Mouse (Mus musculus) bone marrow macrophage, adult 2 months (primary cell): ENCODE results near the gene Aldh8a1. TPM values are rescaled to one million over a fixed set of nuclear protein-coding genes. Genes with fewer than 3 reads are reported as not detected.
A peak's percentile ranks its signal among the peaks of the same experiment; 100 is the strongest.

ENCODE experiments used
- H3K27ac ChIP-seq: 2 replicates; pipeline ENCODE4 v1.5.1; 2012; ENCODE audit warnings: low read depth, low read length; ENCODE audit not compliant: insufficient read depth
- H3K4me1 ChIP-seq: 2 replicates; pipeline ENCODE4 v1.6.1; 2012; ENCODE audit warnings: low read length; ENCODE audit not compliant: control insufficient read depth, insufficient read depth
- H3K4me3 ChIP-seq: 2 replicates; pipeline ENCODE4 v1.5.1; 2012; ENCODE audit warnings: mild to moderate bottlenecking, low read length, moderate library complexity; ENCODE audit not compliant: insufficient read depth
- CTCF ChIP-seq: IDR thresholded peaks from 2 replicates; pipeline ENCODE4 v1.5.1; 2012; ENCODE audit warnings: low read depth, mild to moderate bottlenecking, low read length, moderate library complexity
- POLR2A ChIP-seq: IDR thresholded peaks from 2 replicates; pipeline ENCODE4 v1.6.1; 2012; ENCODE audit warnings: mild to moderate bottlenecking, low read depth, low read length, borderline replicate concordance
- polyA plus RNA-seq: library from polyadenylated mRNA; stranded (reverse); fragments of >200 nt; gene quantifications from 2 replicates; pipeline ENCODE4 v1.2.4, GENCODE M21; 2012; ENCODE audit not compliant: missing spikeins, insufficient read depth, insufficient read length

Gene Aldh8a1
- polyA plus RNA-seq: not detected in 2 replicates

GRCm38 (mm10) chr10:21376682-21377473 is at the start of gene Aldh8a1:
Aldh8a1 (plus strand) TSS chr10:21377291.
- no peak for TF ChIP-seq CTCF
- TF ChIP-seq POLR2A: no peak
- peaks cover 8% of the 10 kb centered on the region for H3K4me1 ChIP-seq
- H3K4me3 ChIP-seq: no peak within 1 kb of the TSS
- peak within 1 kb of the TSS; percentile 31; the same call in 1 of the 2 replicates for H3K27ac ChIP-seq

- H3K4me1 ChIP-seq: peaks cover 4% of the 10 kb centered on the region
- no peak overlapping the region for H3K27ac ChIP-seq
- no peak overlapping the region for H3K4me3 ChIP-seq
- TF ChIP-seq POLR2A: no peak
- TF ChIP-seq CTCF: no peak
Measured at GRCm38 (mm10) chr10:21327605-21328135, 49.4 kb upstream of the Aldh8a1 start.

- H3K4me1 ChIP-seq: no peaks in the 10 kb centered on the region
- H3K4me3 ChIP-seq: no peak overlapping the region
- no peak overlapping the region for H3K27ac ChIP-seq
- TF ChIP-seq POLR2A: no peak
Measured at GRCm38 (mm10) chr10:21334349-21335105, 42.6 kb upstream of the Aldh8a1 start.

GRCm38 (mm10) chr10:21335534-21335933 is 41.6 kb upstream of the Aldh8a1 start:
- no peaks in the 10 kb centered on the region for H3K4me1 ChIP-seq
- TF ChIP-seq POLR2A (no peak), CTCF (no peak)
- H3K4me3 ChIP-seq: no peak overlapping the region
- H3K27ac ChIP-seq: no peak overlapping the region

GRCm38 (mm10) chr10:21337191-21337590 is 39.9 kb upstream of the Aldh8a1 start:
- Histone ChIP-seq H3K27ac (no peak overlapping the region), H3K4me3 (no peak overlapping the region), H3K4me1 (no peaks in the 10 kb centered on the region)
- TF ChIP-seq CTCF (no peak), POLR2A (no peak)

DNA sequence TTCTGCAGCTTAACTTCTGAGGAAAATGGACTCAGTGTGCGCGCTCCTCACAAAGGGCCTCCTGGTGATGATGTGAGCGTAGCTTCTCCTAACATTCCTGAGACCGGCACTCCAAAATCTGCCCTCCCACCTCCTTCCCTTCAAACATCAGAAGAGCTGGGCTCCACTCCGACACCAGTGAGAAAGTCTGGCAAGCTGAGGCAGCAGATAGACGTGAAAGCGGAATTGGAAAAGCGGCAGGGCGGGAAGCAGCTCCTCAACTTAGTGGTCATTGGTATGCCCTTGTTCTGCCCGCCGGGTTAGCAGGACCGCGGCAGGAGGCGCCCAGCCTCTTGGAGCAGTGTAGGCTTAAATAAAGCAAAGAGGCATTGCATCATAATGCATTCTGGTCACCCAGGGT is 35.4 kb upstream of the Aldh8a1 start:
- TF ChIP-seq CTCF: no peak
- TF ChIP-seq POLR2A: no peak
- no peak overlapping the region for H3K27ac ChIP-seq
- no peak overlapping the region for H3K4me3 ChIP-seq
- H3K4me1 ChIP-seq: no peaks in the 10 kb centered on the region

GRCm38 (mm10) chr10:21342331-21343005 is 34.6 kb upstream of the Aldh8a1 start:
- H3K27ac ChIP-seq: no peak overlapping the region
- no peaks in the 10 kb centered on the region for H3K4me1 ChIP-seq
- TF ChIP-seq CTCF (no peak), POLR2A (no peak)
- H3K4me3 ChIP-seq: no peak overlapping the region

DNA sequence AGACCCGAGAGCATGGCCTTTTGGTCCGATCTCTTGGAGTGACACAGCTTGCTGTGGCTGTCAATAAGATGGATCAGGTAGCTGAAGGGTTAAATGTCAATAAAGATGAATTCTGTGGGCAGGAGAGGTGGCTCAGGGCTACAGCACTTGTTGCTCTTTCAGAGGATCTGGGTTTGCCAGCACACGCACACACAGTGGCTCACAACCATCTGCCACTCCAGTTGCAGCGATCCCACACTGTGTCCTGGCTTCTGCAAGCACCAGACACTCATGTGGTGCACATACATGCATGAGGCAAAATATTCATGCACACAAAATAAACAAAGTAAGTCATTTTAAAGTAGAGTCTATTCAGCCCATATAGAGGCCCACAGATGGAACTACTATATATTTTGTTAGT is 29.8 kb upstream of the Aldh8a1 start:
- Histone ChIP-seq H3K4me1 (no peaks in the 10 kb centered on the region), H3K4me3 (no peak overlapping the region), H3K27ac (no peak overlapping the region)
- TF ChIP-seq POLR2A (no peak), CTCF (no peak)

- TF ChIP-seq CTCF: no peak
- TF ChIP-seq POLR2A: no peak
- H3K4me1 ChIP-seq: no peaks in the 10 kb centered on the region
- H3K4me3 ChIP-seq: no peak overlapping the region
- no peak overlapping the region for H3K27ac ChIP-seq
Measured at GRCm38 (mm10) chr10:21349449-21349848, 27.6 kb upstream of the Aldh8a1 start.
